Mouse (Mus musculus): ENCODE measurements around the gene Atp6v0a4.

DNA sequence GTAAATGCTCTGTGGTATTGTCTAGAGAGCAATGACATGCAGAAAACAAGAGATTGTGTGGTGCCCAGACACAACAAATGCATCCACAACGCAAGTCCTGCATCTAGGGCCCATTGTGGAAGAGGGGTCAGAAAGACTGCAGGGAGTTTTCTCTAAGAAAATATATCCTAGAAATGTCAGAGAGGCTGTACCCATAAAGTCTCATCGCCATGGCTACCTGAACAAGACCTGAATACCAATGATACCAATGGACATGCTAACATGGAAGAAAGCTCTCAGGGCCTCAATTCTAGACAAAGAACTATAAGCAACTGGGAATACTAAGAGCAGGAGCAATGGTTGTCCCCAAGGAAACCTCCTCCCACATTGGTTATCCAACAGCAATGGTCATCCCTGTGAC lies 111.6 kb downstream of the Atp6v0a4 start:
- TF ChIP-seq CTCF (conservative IDR thresholded peaks at IDR 0.05; ENCODE audit: insufficient read depth, insufficient read length, low read depth, low read length) (no peak), POLR2A (IDR thresholded peaks at IDR 0.05; ENCODE audit: low read depth, low read length) (no peak)
